Mouse (Mus musculus): Measurements from ENCODE around the gene Adora2a. TPM values are rescaled to one million over a fixed set of nuclear protein-coding genes. Genes with fewer than 3 reads are reported as not detected.
"Not testable (repeated sequence)": the region's sequence is repeated elsewhere in the genome, so short reads cannot be mapped to it uniquely, and the experiment has no call there.

Adora2a gene
- polyA plus RNA-seq, 1 experiment from 2014 or later, result 2.6 TPM

GRCm38 (mm10) chr10:75353838-75354241, 37.2 kb downstream of the Adora2a start:
- H3K4me3 ChIP-seq (replicated peaks); ATAC-seq; H3K36me3 ChIP-seq; H3K9me3 ChIP-seq; H3K4me1 ChIP-seq (replicated peaks); H3K27me3 ChIP-seq; H3K4me2 ChIP-seq (replicated peaks); H3K9ac ChIP-seq (replicated peaks); H3K27ac ChIP-seq: not testable (repeated sequence)
- WGBS, result 60% methylated on average over 9 of the region's 9 CpGs

GRCm38 (mm10) chr10:75355341-75355740, 38.7 kb downstream of the Adora2a start:
- Histone ChIP-seq H3K4me3 (replicated peaks) (no peak overlapping the region), H3K36me3 (no peaks in the 10 kb centered on the region), H3K27me3 (no peaks in the 10 kb centered on the region), H3K4me1 (replicated peaks) (no peaks in the 10 kb centered on the region), H3K9me3 (no peaks in the 10 kb centered on the region), H3K27ac (no peak overlapping the region), H3K4me2 (replicated peaks) (no peak overlapping the region), H3K9ac (replicated peaks) (no peak overlapping the region)
- 84% methylated on average over 4 of the region's 4 CpGs for WGBS
- ATAC-seq, result no peak

GRCm38 (mm10) chr10:75364214-75364690, 47.6 kb downstream of the Adora2a start:
- ATAC-seq, result peak; percentile 91
- H3K4me3 ChIP-seq (replicated peaks); H3K27me3 ChIP-seq; H3K36me3 ChIP-seq; H3K9ac ChIP-seq (replicated peaks); H3K4me2 ChIP-seq (replicated peaks); H3K9me3 ChIP-seq: not testable (repeated sequence)
- H3K27ac ChIP-seq, result 0 out of 2 replicates have a peak overlapping the region, but pooled peaks have one; percentile 19
- WGBS, result 4% methylated on average over 1 of the region's 1 CpGs
- peaks cover 14% of the 10 kb centered on the region for H3K4me1 ChIP-seq (replicated peaks)

DNA sequence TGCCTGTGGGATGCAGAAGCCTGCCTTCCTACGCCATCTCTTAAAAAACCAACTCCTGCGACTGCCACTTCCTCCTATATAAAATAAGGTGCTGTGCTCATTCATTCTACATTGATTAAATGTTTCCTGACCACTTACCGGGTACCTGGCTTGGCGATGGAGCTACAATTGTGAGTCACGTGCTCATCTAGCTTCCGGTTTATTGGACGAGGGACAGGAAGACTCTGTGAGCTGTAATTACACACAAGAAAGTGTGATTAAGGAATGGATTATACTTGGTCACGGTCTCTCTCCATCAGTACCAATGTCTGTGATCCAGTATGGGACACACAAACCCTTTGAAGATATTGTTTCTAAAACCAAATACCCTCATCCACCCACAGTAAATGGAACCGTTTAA, 48.1 kb downstream of the Adora2a start:
- Histone ChIP-seq H3K4me3 (replicated peaks) (no peak overlapping the region), H3K4me2 (replicated peaks) (no peak overlapping the region), H3K9me3 (no peaks in the 10 kb centered on the region), H3K9ac (replicated peaks) (no peak overlapping the region), H3K27me3 (no peaks in the 10 kb centered on the region), H3K27ac (peak overlapping the region; percentile 58; the same call in 1 of the 2 replicates), H3K4me1 (replicated peaks) (peaks cover 14% of the 10 kb centered on the region), H3K36me3 (no peaks in the 10 kb centered on the region)
- ATAC-seq, result peak; percentile 12; the same call in 1 of the 2 replicates
- 80% methylated on average over 9 of the region's 9 CpGs for WGBS

DNA sequence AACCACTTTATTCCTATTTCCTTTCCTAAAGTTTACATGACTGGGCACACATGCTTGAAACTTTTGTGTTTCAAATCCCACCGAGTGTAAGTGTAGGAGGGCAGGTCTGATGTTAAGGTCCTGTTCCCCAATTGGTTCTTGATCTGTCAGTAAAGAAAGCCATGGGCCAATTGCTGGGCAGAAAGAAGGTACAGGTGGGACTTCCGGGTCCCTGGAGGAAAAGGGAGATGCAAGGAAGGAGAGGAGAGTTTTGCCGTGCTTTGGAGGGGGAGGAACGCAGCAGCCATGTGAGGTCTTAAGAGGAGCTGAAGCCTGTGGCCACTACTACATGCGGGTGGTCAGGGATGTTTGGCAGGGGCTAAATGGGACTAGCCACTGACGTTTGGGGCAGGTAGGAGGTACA, 48.6 kb downstream of the Adora2a start:
- H3K4me1 ChIP-seq (replicated peaks), result peaks cover 14% of the 10 kb centered on the region
- H3K9ac ChIP-seq (replicated peaks), result no peak overlapping the region
- H3K9me3 ChIP-seq, result no peaks in the 10 kb centered on the region
- H3K27ac ChIP-seq, result no peak overlapping the region
- ATAC-seq, result peak; percentile 35; the same call in 1 of the 2 replicates
- H3K4me3 ChIP-seq (replicated peaks), result 0 out of 2 replicates have a peak overlapping the region, but pooled peaks have one; percentile 8
- 54% methylated on average over 6 of the region's 6 CpGs for WGBS
- H3K27me3 ChIP-seq, result no peaks in the 10 kb centered on the region
- H3K4me2 ChIP-seq (replicated peaks), result no peak overlapping the region; the same call in 1 of the 2 replicates
- H3K36me3 ChIP-seq, result no peaks in the 10 kb centered on the region

- ATAC-seq, result 0 out of 2 replicates have a peak, but pooled peaks have one; percentile 43
- WGBS, result 84% methylated on average over 13 of the region's 19 CpGs
- not testable (repeated sequence) for H3K36me3 ChIP-seq; H3K9ac ChIP-seq (replicated peaks); H3K27ac ChIP-seq; H3K4me2 ChIP-seq (replicated peaks); H3K4me1 ChIP-seq (replicated peaks); H3K4me3 ChIP-seq (replicated peaks); H3K9me3 ChIP-seq; H3K27me3 ChIP-seq
These were observed 57.1 kb downstream of the Adora2a start for GRCm38 (mm10) chr10:75373655-75374351.

DNA sequence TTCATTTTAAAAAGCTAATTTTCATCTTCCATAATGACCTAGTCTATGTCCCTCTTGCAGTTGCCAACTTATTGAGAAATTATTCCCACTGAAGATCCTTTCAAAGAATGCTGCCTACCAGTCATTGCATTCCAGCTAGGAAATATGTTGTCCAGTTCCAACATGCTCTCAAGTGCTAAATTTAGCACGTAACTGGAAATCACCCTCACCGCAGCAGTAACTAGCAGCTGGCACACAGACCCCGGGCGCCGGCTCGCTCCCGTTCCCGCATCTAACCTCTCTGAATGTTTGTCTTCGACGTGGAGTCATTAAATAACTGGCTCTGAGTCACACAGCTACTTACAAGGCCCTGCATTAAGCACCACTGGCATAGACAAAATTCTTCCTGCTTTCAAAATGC, 62.0 kb downstream of the Adora2a start:
- Histone ChIP-seq H3K9me3 (no peaks in the 10 kb centered on the region), H3K27me3 (no peaks in the 10 kb centered on the region), H3K4me3 (replicated peaks) (no peak overlapping the region), H3K9ac (replicated peaks) (no peak overlapping the region), H3K27ac (no peak overlapping the region), H3K4me2 (replicated peaks) (no peak overlapping the region), H3K36me3 (no peaks in the 10 kb centered on the region), H3K4me1 (replicated peaks) (no peaks in the 10 kb centered on the region)
- no peak for ATAC-seq
- 93% methylated on average over 10 of the region's 10 CpGs for WGBS

Other genes starting within 250 kb of the Adora2a start
- 36.7 and 38.7 TPM in 2 replicates for gene Specc1l, start 104.8 kb upstream of the Adora2a start, polyA plus RNA-seq (2015; fragmentation: Nextera tagmentation; extraction: Ambion mirVana)
- gene Upb1, start 84.2 kb downstream of the Adora2a start, polyA plus RNA-seq (2015; fragmentation: Nextera tagmentation; extraction: Ambion mirVana), result not detected in 2 replicates
- gene Snrpd3, start 200.7 kb downstream of the Adora2a start, polyA plus RNA-seq (2015; fragmentation: Nextera tagmentation; extraction: Ambion mirVana), result 167 and 178 TPM in 2 replicates
- gene Gucd1, start 201.1 kb downstream of the Adora2a start, polyA plus RNA-seq (2015; fragmentation: Nextera tagmentation; extraction: Ambion mirVana), result 23.7 and 27.3 TPM in 2 replicates
- gene Lrrc75b, start 243.5 kb downstream of the Adora2a start, polyA plus RNA-seq (2015; fragmentation: Nextera tagmentation; extraction: Ambion mirVana), result 21.4 and 21.8 TPM in 2 replicates
- 0.76 and 0.94 TPM in 2 replicates for gene Ggt1, start 244.7 kb downstream of the Adora2a start, polyA plus RNA-seq (2015; fragmentation: Nextera tagmentation; extraction: Ambion mirVana)

All from midbrain, embryonic 13.5 days (tissue).